Mouse (Mus musculus) brain, embryonic 14.5 days (tissue): ENCODE measurements around the gene Tyk2.

Experiments
- CTCF ChIP-seq: fragments of 200-500 bp; IDR thresholded peaks from 2 replicates; pipeline ENCODE4 v1.5.1; 2012; ENCODE audit warnings: inconsistent platforms, mild to moderate bottlenecking, moderate library complexity, borderline replicate concordance; ENCODE audit not compliant: insufficient read depth, insufficient read length; ENCODE audit errors: extremely low read depth
- POLR2A ChIP-seq: fragments of 200-500 bp; IDR thresholded peaks from 2 replicates; pipeline ENCODE4 v1.6.1; 2012; ENCODE audit warnings: mild to moderate bottlenecking, inconsistent platforms, borderline replicate concordance; ENCODE audit not compliant: poor library complexity, insufficient read depth, insufficient read length, severe bottlenecking; ENCODE audit errors: extremely low read depth

GRCm38 (mm10) chr9:21081127-21081526, 49.9 kb downstream of the Tyk2 start:
- no peak for TF ChIP-seq CTCF
- no peak for TF ChIP-seq POLR2A
